Mouse (Mus musculus) forebrain, embryonic 10.5 days (tissue): ENCODE measurements at regions not wholly inside any gene's neighbourhood (a gene's known extent, or its start where the extent isn't known, plus 50 kb on each side); places are given as distances from the start of the nearest gene placed in this dataset.
A peak's percentile ranks its signal among the peaks of the same experiment; 100 is the strongest.

Experiments used
- DNase-seq: peaks from one replicate; pipeline ENCODE4 v3.0.0-alpha.2; 2017; ENCODE audit warnings: low spot score; ENCODE audit errors: extremely low spot score
- H3K27ac ChIP-seq: fragments of 300-500 bp; sonication (generic); 2 replicates; pipeline ENCODE4 v1.5.1; 2016; ENCODE audit warnings: mild to moderate bottlenecking
- H3K27me3 ChIP-seq: fragments of 300-500 bp; sonication (generic); 2 replicates; pipeline ENCODE4 v1.6.1; 2016; ENCODE audit warnings: mild to moderate bottlenecking; ENCODE audit not compliant: poor library complexity, severe bottlenecking
- H3K36me3 ChIP-seq: fragments of 300-500 bp; sonication (generic); replicated peaks from 2 replicates; pipeline ENCODE4 v1.6.1; 2016; ENCODE audit warnings: mild to moderate bottlenecking, moderate library complexity
- H3K4me1 ChIP-seq: fragments of 300-500 bp; sonication (generic); 2 replicates; pipeline ENCODE4 v1.6.1; 2016
- H3K4me3 ChIP-seq: fragments of 300-500 bp; sonication (generic); 2 replicates; pipeline ENCODE4 v1.5.1; 2016; ENCODE audit warnings: mild to moderate bottlenecking, moderate library complexity
- H3K9me3 ChIP-seq: fragments of 300-500 bp; sonication (generic); 2 replicates; pipeline ENCODE4 v1.6.1; 2016; ENCODE audit warnings: mild to moderate bottlenecking, moderate library complexity
- WGBS: fragments of 180-500 bp; shearing (Covaris S2); methylation state at CpG from one replicate; pipeline ENCODE4 v1.1.7; 2016; 5-methylcytosine and 5-hydroxymethylcytosine counted together

GRCm38 (mm10) chr14:24876508-24876907 is 389.6 kb downstream of the Rps24 start:
- Histone ChIP-seq H3K27ac (peak overlapping the region; percentile 72), H3K4me1 (peaks cover 27% of the 10 kb centered on the region), H3K4me3 (no peak overlapping the region), H3K9me3 (no peaks in the 10 kb centered on the region), H3K27me3 (no peaks in the 10 kb centered on the region; the same call in 1 of the 2 replicates), H3K36me3 (no peaks in the 10 kb centered on the region)
- no peak for DNase-seq
- 90% methylated on average over 5 of the region's 5 CpGs for WGBS

GRCm38 (mm10) chr14:24877853-24878252 is 390.9 kb downstream of the Rps24 start:
- no peak overlapping the region for H3K4me3 ChIP-seq
- H3K36me3 ChIP-seq = no peaks in the 10 kb centered on the region
- H3K27ac ChIP-seq = no peak overlapping the region
- DNase-seq = no peak
- 93% methylated on average over 3 of the region's 3 CpGs for WGBS
- H3K27me3 ChIP-seq = no peaks in the 10 kb centered on the region; the same call in 1 of the 2 replicates
- no peaks in the 10 kb centered on the region; the same call in 1 of the 2 replicates for H3K9me3 ChIP-seq
- H3K4me1 ChIP-seq = peaks cover 20% of the 10 kb centered on the region

GRCm38 (mm10) chr14:24886164-24886563 is 399.2 kb downstream of the Rps24 start:
- Histone ChIP-seq H3K4me1 (no peaks in the 10 kb centered on the region), H3K27me3 (no peaks in the 10 kb centered on the region), H3K9me3 (no peaks in the 10 kb centered on the region; the same call in 1 of the 2 replicates), H3K4me3 (no peak overlapping the region), H3K27ac (no peak overlapping the region), H3K36me3 (no peaks in the 10 kb centered on the region)
- 87% methylated on average over 1 of the region's 1 CpGs for WGBS
- no peak for DNase-seq

GRCm38 (mm10) chr14:24886896-24887421 is 400.0 kb downstream of the Rps24 start:
- Histone ChIP-seq H3K27ac (no peak overlapping the region), H3K9me3 (no peaks in the 10 kb centered on the region; the same call in 1 of the 2 replicates), H3K4me1 (no peaks in the 10 kb centered on the region), H3K4me3 (no peak overlapping the region), H3K27me3 (no peaks in the 10 kb centered on the region), H3K36me3 (no peaks in the 10 kb centered on the region)
- DNase-seq = no peak
- 89% methylated on average over 8 of the region's 8 CpGs for WGBS

GRCm38 (mm10) chr14:24890856-24891255 is 403.9 kb downstream of the Rps24 start:
- 84% methylated on average over 2 of the region's 2 CpGs for WGBS
- Histone ChIP-seq H3K27ac (no peak overlapping the region), H3K4me1 (no peaks in the 10 kb centered on the region), H3K4me3 (no peak overlapping the region), H3K27me3 (no peaks in the 10 kb centered on the region), H3K9me3 (no peaks in the 10 kb centered on the region), H3K36me3 (no peaks in the 10 kb centered on the region)
- DNase-seq = no peak

- no peaks in the 10 kb centered on the region for H3K36me3 ChIP-seq
- no peak for DNase-seq
- H3K9me3 ChIP-seq = no peaks in the 10 kb centered on the region
- no peaks in the 10 kb centered on the region for H3K27me3 ChIP-seq
- peaks cover 6% of the 10 kb centered on the region for H3K4me1 ChIP-seq
- no peak overlapping the region for H3K27ac ChIP-seq
- WGBS = 84% methylated on average over 1 of the region's 1 CpGs
- H3K4me3 ChIP-seq = no peak overlapping the region
Observed at GRCm38 (mm10) chr14:24895196-24895595, 408.3 kb downstream of the Rps24 start.

- no peaks in the 10 kb centered on the region for H3K9me3 ChIP-seq
- H3K4me1 ChIP-seq = peaks cover 21% of the 10 kb centered on the region
- no peak for DNase-seq
- H3K27ac ChIP-seq = no peak overlapping the region
- no peaks in the 10 kb centered on the region for H3K36me3 ChIP-seq
- WGBS = 92% methylated on average over 5 of the region's 5 CpGs
- H3K4me3 ChIP-seq = no peak overlapping the region
- H3K27me3 ChIP-seq = no peaks in the 10 kb centered on the region
Observed at GRCm38 (mm10) chr14:24896681-24897080, 409.8 kb downstream of the Rps24 start.

- 63% methylated on average over 13 of the region's 13 CpGs for WGBS
- H3K4me1 ChIP-seq = peaks cover 41% of the 10 kb centered on the region
- no peaks in the 10 kb centered on the region for H3K36me3 ChIP-seq
- DNase-seq = peak; percentile 44
- H3K27ac ChIP-seq = peak overlapping the region; percentile 75
- no peaks in the 10 kb centered on the region for H3K9me3 ChIP-seq
- no peak overlapping the region for H3K4me3 ChIP-seq
- H3K27me3 ChIP-seq = no peaks in the 10 kb centered on the region
Observed at GRCm38 (mm10) chr14:24900501-24901179, 413.7 kb downstream of the Rps24 start.

GRCm38 (mm10) chr14:24901726-24902125 is 414.8 kb downstream of the Rps24 start:
- peaks cover 41% of the 10 kb centered on the region for H3K4me1 ChIP-seq
- no peak overlapping the region for H3K4me3 ChIP-seq
- WGBS = 75% methylated on average over 7 of the region's 7 CpGs
- H3K27me3 ChIP-seq = no peaks in the 10 kb centered on the region
- no peak for DNase-seq
- no peaks in the 10 kb centered on the region for H3K36me3 ChIP-seq
- no peaks in the 10 kb centered on the region for H3K9me3 ChIP-seq
- H3K27ac ChIP-seq = peak overlapping the region; percentile 75

- no peaks in the 10 kb centered on the region for H3K27me3 ChIP-seq
- no peaks in the 10 kb centered on the region for H3K9me3 ChIP-seq
- H3K4me1 ChIP-seq = peaks cover 38% of the 10 kb centered on the region
- H3K36me3 ChIP-seq = no peaks in the 10 kb centered on the region
- DNase-seq = no peak
- H3K4me3 ChIP-seq = no peak overlapping the region
- H3K27ac ChIP-seq = peak overlapping the region; percentile 30; the same call in 1 of the 2 replicates
- WGBS = 44% methylated on average over 4 of the region's 4 CpGs
Observed at GRCm38 (mm10) chr14:24902870-24903269, 415.9 kb downstream of the Rps24 start.

GRCm38 (mm10) chr14:24904712-24905111 is 417.8 kb downstream of the Rps24 start:
- Histone ChIP-seq H3K27me3 (no peaks in the 10 kb centered on the region), H3K36me3 (no peaks in the 10 kb centered on the region), H3K9me3 (no peaks in the 10 kb centered on the region), H3K4me1 (peaks cover 35% of the 10 kb centered on the region), H3K4me3 (no peak overlapping the region), H3K27ac (no peak overlapping the region)
- no peak for DNase-seq
- 90% methylated on average over 6 of the region's 6 CpGs for WGBS

GRCm38 (mm10) chr14:24906916-24907315 is 420.0 kb downstream of the Rps24 start:
- Histone ChIP-seq H3K27me3 (no peaks in the 10 kb centered on the region), H3K4me1 (peaks cover 18% of the 10 kb centered on the region), H3K9me3 (no peaks in the 10 kb centered on the region), H3K4me3 (no peak overlapping the region), H3K36me3 (no peaks in the 10 kb centered on the region), H3K27ac (no peak overlapping the region)
- WGBS = 90% methylated on average over 7 of the region's 7 CpGs
- DNase-seq = no peak

- Histone ChIP-seq H3K36me3 (no peaks in the 10 kb centered on the region), H3K27ac (no peak overlapping the region), H3K9me3 (no peaks in the 10 kb centered on the region), H3K4me1 (0 out of 2 replicates have a peak, but pooled peaks cover 3% of the 10 kb centered on the region), H3K27me3 (no peaks in the 10 kb centered on the region), H3K4me3 (no peak overlapping the region)
- no peak for DNase-seq
- WGBS = 79% methylated on average over 4 of the region's 4 CpGs
Observed at GRCm38 (mm10) chr14:24908377-24908776, 421.5 kb downstream of the Rps24 start.
